Mouse (Mus musculus) right cerebral cortex, postnatal 10 days (tissue): ENCODE measurements around the gene Iqschfp.
A peak's percentile ranks its signal among the peaks of the same experiment; 100 is the strongest.

Source experiments
- DNase-seq, 2 experiments: peaks; one replicate each; pipeline ENCODE4 v3.0.0; 2021; ENCODE audit warnings: low spot score in 2 of 2

Gene Iqschfp

DNA sequence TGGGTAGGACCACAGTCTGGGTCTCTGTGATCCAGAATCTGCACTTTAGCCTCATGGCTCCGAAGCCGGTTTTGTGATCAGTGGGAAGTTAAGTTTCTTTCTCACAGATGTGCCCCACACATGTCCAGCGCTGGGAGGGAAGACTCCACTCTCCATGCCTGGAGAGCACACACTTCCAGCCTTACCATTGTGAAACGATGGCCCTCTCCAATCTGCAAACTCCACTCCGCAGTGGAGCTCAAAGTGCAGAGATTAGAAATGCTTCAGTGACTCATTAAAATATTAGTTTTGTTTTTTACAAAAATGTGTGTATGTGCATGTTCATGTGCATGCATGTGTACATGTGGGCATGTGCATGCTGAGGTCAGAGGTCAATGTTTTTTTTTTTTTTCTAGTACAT is 626.6 kb downstream of the Iqschfp start:
- no peak for DNase-seq

- DNase-seq = no peak
Observed at GRCm38 (mm10) chr3:68525361-68525878, 633.4 kb downstream of the Iqschfp start.

DNA sequence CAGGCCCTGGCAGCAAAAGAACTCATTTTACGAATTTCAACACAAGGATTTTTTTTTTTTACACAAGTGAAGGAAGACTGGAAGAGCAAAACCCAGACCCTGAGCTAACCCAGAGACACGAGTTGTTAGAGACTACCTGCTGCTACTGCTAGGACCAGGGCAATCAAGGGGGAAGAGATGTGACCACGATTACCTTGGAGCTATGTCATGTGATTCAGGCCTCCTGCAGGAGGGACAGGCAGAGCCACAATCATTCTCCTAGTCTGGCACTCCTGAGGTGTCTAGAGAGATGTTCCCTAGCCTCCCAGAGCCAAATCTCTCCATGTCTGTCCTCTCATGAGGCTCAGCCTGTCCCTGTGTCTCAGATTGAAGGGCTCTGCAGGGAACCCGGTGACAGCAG is 634.4 kb downstream of the Iqschfp start:
- no peak for DNase-seq

GRCm38 (mm10) chr3:68527182-68527581 is 635.1 kb downstream of the Iqschfp start:
- no peak for DNase-seq

DNA sequence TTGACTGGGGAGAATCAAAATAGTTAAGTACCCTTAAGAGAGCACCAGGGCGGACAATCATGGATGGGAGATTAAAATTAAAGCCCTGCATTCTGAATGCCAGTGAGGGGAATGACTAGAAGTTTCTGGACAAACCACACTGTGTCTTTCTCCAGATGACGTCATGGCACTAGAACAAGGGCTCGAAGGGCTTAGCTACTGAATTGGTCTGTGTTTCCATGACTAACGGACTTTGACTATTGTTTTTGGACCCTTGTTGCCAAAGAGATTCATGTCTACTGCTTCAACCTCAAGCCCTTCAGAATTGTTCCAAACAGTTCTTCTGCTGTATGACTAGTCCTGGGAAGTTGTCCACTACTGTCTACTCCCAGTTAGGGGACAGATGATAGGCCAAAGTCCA is 639.9 kb downstream of the Iqschfp start:
- no peak for DNase-seq

DNA sequence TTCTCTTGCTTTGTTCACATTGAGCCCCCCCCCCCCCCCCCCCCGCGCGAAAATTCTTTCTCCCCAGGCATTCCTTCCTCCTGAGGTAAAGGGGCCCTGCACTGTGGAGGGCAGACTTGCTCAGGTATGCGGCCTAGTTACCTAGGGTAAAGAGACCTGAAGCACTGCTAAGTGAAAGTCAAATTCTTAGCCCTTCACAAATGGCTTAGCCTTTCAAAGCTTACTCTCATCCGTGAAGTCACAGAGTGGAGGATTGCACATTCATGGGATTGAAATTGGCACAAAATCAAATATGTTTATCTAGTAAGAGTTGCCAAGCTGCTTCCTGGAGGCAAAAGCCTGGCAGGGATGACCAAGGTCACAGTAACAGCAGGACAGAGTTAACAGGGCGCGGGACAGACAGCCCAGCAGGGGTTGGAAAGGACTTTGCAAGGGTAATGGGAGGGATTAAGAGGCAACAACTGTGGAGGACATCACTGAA is 642.6 kb downstream of the Iqschfp start:
- DNase-seq = no peak

GRCm38 (mm10) chr3:68535160-68535728 is 643.2 kb downstream of the Iqschfp start:
- no peak for DNase-seq

DNA sequence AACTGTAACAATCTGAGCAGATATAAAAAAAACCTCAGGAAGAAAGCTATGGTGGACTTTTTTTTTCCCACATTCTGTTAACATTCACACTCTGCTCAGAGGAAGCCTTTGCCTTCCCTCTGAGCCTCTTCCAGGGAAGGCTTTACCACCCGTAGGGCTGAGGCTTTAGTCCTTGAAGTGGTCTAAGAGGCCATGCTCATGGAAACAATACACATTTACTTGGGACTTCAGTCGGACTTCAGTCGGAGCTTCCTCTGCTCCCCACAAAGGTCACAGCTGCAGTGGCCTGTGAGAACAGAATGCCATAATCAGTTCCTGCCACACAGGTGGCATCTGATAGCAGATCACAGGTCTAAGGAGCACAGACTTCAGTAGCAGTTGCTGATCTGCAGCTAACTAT is 644.0 kb downstream of the Iqschfp start:
- no peak for DNase-seq

GRCm38 (mm10) chr3:68541688-68542087 is 649.7 kb downstream of the Iqschfp start:
- no peak for DNase-seq

GRCm38 (mm10) chr3:68542944-68543501 is 651.0 kb downstream of the Iqschfp start:
- peak; percentile 55 to 62 for DNase-seq

DNA sequence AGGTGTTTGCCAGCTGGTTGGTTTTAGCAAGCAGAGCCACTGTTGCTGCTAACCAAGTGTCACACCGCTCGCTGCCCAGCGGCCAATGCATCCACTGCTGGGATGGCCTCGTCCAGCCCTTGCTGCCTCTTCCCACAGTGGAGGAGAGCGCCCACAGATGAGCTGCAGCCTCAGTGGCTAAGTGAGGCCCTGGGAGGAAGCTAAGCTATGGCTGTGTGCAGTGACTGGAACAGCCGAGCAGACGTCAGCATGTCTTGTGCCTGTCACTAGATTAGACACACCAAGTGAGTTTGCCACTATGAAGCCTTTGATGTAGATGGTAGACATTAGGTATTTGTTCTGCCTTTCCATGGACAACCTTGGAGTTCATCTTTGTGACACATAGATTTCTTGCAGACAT is 652.8 kb downstream of the Iqschfp start:
- DNase-seq = no peak

GRCm38 (mm10) chr3:68545898-68546297 is 653.9 kb downstream of the Iqschfp start:
- peak in 1 of 2 experiments; percentile 39 for DNase-seq

DNA sequence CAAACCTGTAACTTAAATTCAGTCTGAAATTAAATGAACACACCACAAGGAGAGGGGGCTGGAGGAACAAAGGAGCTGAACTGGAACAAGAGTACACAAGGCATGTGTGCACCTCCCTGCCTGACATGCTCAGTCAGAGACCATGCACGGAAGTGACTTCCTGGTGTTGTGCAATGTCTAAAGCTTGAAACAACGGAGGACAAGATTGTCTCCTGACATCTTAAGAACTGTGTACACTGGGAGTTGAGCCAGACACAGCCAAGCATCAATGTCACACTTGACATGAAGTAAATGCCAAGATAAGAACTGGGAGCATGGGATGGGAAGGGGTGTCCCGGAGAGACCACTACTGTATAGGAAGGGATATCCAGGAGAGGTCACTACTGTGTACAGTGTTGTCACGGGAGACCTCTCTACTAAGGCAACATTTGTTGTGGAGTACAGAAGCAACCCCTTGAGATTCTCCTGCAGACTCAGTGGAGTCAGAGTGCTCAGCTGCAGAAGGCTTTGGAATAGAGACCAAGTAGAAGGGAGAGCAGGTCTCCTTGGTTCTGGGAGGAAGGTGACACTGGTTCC is 663.1 kb downstream of the Iqschfp start:
- DNase-seq = no peak

GRCm38 (mm10) chr3:68556891-68557290 is 664.9 kb downstream of the Iqschfp start:
- DNase-seq = no peak

GRCm38 (mm10) chr3:68558744-68559143 is 666.7 kb downstream of the Iqschfp start:
- DNase-seq = no peak

- no peak for DNase-seq
Observed at GRCm38 (mm10) chr3:68560057-68560456, 668.0 kb downstream of the Iqschfp start.

GRCm38 (mm10) chr3:68562838-68563237 is 670.8 kb downstream of the Iqschfp start:
- no peak for DNase-seq

GRCm38 (mm10) chr3:68563922-68564321 is 671.9 kb downstream of the Iqschfp start:
- DNase-seq = peak; percentile 68 to 71

DNA sequence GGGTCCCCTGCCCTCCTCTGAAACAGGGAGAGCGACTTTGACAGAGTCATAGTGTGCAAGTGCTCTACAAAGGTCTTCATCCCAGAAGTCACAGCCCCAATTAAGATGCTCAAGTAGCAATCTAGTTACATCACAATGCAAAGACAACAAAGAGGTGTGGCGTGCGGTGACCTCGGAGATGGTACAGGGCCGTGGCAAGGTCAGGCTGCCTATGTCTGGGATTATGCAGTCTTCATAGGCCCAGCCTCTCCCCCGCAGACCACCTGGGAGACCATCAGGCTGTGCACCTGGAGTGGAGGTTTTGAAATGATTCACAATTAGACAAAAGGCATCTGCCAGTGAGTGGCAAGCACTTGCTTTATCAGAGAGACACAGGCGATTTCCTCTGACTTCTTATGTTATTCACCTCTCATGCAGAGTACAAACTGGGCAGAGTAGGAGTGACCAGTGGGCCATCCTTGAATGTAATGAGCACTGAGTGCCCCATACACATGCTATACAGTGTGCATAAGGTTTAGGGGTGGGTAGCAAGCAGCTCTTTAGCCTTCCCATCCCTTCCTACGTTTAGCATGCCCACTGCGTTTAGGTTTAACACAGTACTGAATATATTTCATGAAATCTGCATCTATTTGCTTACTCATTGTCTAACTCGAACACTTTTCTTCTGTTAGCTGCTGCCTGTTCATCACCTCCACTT is 673.1 kb downstream of the Iqschfp start:
- DNase-seq = no peak

- no peak for DNase-seq
Observed at GRCm38 (mm10) chr3:68565675-68566055, 673.6 kb downstream of the Iqschfp start.

DNA sequence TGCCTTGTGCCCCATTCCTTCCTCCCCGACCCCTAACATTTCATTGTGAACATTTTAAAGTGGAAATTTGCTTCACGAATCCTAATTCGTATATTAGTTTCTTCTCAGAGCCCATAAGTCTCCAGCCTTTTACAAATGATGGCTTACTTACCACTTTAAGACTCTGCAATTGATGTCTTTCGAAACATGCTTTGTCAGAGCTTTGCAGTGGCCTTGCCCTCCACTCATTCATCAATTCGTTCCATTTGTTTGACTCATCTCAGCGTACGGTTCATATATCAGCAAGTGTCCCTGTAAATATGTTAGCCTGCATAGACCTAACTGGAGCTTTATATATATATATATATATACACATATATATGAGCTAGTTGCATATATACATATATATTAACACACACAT is 675.5 kb downstream of the Iqschfp start:
- no peak for DNase-seq

DNA sequence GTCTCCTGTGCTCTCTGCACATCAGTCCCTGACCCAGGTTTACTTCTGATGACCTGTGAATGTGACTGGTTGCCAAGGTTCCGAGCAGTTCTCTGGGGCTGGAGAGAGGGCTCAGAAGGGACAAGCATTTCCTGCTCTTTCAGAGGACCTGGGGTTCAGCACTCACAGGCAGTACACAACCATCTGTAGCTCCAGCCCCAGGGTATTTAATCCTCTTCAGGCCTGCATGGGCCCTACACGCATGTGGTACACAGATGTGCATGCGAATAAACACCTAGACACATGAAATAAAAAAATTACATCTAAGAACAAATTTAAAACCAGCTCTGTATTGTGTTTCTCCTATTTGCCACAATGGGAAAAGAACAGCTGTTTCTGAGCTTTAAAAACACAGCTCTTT is 676.1 kb downstream of the Iqschfp start:
- DNase-seq = no peak

GRCm38 (mm10) chr3:68568716-68569115 is 676.7 kb downstream of the Iqschfp start:
- no peak for DNase-seq
